Mouse (Mus musculus) hindbrain, postnatal 0 days (tissue): ENCODE data around the gene Caprin1. TPM values are rescaled to one million over a fixed set of nuclear protein-coding genes. Genes with fewer than 3 reads are reported as not detected.

Source experiments
- ATAC-seq: fragments of 200-750 bp; cut with Nextera tagmentation; 2 replicates; pipeline ENCODE4 v1.8.0; 2017; ENCODE audit warnings: mild to moderate bottlenecking, moderate TSS enrichment, moderate library complexity
- DNase-seq: peaks from one replicate; pipeline ENCODE4 v3.0.0-alpha.2; 2015; ENCODE audit warnings: low spot score
- H3K27ac ChIP-seq: fragments of 300-500 bp; sonication (generic); 2 replicates; pipeline ENCODE4 v1.5.1; 2014; ENCODE audit warnings: mild to moderate bottlenecking
- H3K27me3 ChIP-seq: fragments of 300-500 bp; sonication (generic); 2 replicates; pipeline ENCODE4 v1.6.1; 2014; ENCODE audit warnings: low read length, mixed read lengths; ENCODE audit not compliant: insufficient read depth
- H3K36me3 ChIP-seq: fragments of 300-500 bp; sonication (generic); 2 replicates; pipeline ENCODE4 v1.6.1; 2014; ENCODE audit warnings: low read length, mixed read lengths; ENCODE audit not compliant: insufficient read depth
- H3K4me1 ChIP-seq: fragments of 300-500 bp; sonication (generic); 2 replicates; pipeline ENCODE4 v1.6.1; 2014; ENCODE audit warnings: antibody characterized with exemption, low read length, mixed read lengths; ENCODE audit not compliant: insufficient read depth
- H3K4me2 ChIP-seq: fragments of 300-500 bp; sonication (generic); 2 replicates; pipeline ENCODE4 v1.6.1; 2014; ENCODE audit warnings: low read depth, mild to moderate bottlenecking, low read length, moderate library complexity, mixed read lengths
- H3K4me3 ChIP-seq: fragments of 300-500 bp; sonication (generic); 2 replicates; pipeline ENCODE4 v1.5.1; 2014; ENCODE audit warnings: low read length
- H3K9ac ChIP-seq: fragments of 300-500 bp; sonication (generic); replicated peaks from 2 replicates; pipeline ENCODE4 v1.6.1; 2014; ENCODE audit warnings: mild to moderate bottlenecking, low read length, moderate library complexity, mixed read lengths
- H3K9me3 ChIP-seq: fragments of 300-500 bp; sonication (generic); 2 replicates; pipeline ENCODE4 v1.6.1; 2016; ENCODE audit warnings: low read length, mixed read lengths
- CTCF ChIP-seq: IDR thresholded peaks from 2 replicates; pipeline ENCODE4 v1.5.1; 2016; ENCODE audit warnings: antibody characterized with exemption, control low read depth, low read depth
- WGBS: fragments of 180-500 bp; shearing (Covaris S2); extraction: QIAGEN DNeasy Blood & Tissue Kit; methylation state at CpG from one replicate; pipeline ENCODE4 v1.1.7; 2014; 5-methylcytosine and 5-hydroxymethylcytosine counted together
- polyA plus RNA-seq: library from polyadenylated mRNA; unstranded; fragments of >200 nt; fragmentation: Nextera tagmentation; extraction: Ambion mirVana; gene quantifications from 2 replicates; pipeline ENCODE4 v1.2.1, GENCODE M21; 2015
- total RNA-seq: library from RNA; depleted of rRNA; stranded (reverse); fragments of >200 nt; gene quantifications from 2 replicates; pipeline ENCODE4 v1.2.3, GENCODE M21; 2014

Caprin1 gene
- total and polyA plus RNA-seq, 2 experiments from 2014 or later: 210 to 296 TPM

DNA sequence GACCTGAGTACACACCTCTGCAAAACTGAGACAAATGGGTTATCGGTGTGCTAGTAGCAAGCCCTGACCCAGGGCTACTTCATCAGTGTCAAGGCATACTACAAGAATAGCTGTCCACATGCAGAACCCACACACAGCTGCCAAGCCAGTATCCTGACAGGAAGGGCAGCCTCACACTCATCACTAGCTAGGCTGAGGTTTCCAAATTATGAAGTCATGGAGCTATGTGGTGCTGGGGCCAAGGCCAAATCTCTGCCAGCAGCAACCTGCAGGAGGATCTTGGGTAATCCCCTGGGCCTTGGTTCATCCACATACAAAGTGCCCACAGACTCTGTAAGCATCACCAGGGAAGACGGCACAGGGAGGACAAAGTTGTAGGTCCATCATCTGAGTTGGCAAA, 53.9 kb downstream of the Caprin1 start:
- H3K9ac ChIP-seq: no peak overlapping the region
- no peaks in the 10 kb centered on the region for H3K9me3 ChIP-seq
- H3K27ac ChIP-seq: no peak overlapping the region
- H3K27me3 ChIP-seq: no peaks in the 10 kb centered on the region
- DNase-seq: no peak
- no peak for ATAC-seq
- H3K4me3 ChIP-seq: no peak overlapping the region
- H3K36me3 ChIP-seq: peaks cover 44% of the 10 kb centered on the region; the same call in 1 of the 2 replicates
- no peak for TF ChIP-seq CTCF
- no peak overlapping the region for H3K4me2 ChIP-seq
- WGBS: 80% methylated on average over 2 of the region's 2 CpGs
- no peaks in the 10 kb centered on the region for H3K4me1 ChIP-seq

DNA sequence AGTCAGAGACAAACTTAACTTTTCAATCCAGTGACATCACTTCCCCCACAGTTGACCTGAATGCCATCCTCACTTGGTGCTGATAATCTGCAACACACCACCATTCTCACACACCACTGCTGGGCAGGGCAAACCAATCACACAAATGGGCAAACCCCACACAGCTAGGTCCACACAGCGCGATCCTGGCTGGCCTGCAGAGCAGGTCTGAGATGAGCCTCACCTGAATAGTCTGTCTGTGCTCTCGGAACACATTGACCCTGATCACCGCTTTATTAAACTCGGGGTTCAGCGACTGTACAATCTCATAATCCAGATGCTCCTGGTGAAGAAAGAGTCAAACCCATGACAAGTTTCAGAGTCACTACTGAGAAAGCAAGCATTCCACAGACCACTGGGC, 54.6 kb downstream of the Caprin1 start:
- DNase-seq (no peak), ATAC-seq (no peak)
- H3K36me3 ChIP-seq: peaks cover 38% of the 10 kb centered on the region; the same call in 1 of the 2 replicates
- H3K27me3 ChIP-seq: no peaks in the 10 kb centered on the region
- no peaks in the 10 kb centered on the region for H3K9me3 ChIP-seq
- H3K4me1 ChIP-seq: no peaks in the 10 kb centered on the region
- H3K4me3 ChIP-seq: no peak overlapping the region
- H3K9ac ChIP-seq: no peak overlapping the region
- 96% methylated on average over 6 of the region's 6 CpGs for WGBS
- no peak overlapping the region for H3K27ac ChIP-seq
- TF ChIP-seq CTCF: no peak
- no peak overlapping the region for H3K4me2 ChIP-seq

DNA sequence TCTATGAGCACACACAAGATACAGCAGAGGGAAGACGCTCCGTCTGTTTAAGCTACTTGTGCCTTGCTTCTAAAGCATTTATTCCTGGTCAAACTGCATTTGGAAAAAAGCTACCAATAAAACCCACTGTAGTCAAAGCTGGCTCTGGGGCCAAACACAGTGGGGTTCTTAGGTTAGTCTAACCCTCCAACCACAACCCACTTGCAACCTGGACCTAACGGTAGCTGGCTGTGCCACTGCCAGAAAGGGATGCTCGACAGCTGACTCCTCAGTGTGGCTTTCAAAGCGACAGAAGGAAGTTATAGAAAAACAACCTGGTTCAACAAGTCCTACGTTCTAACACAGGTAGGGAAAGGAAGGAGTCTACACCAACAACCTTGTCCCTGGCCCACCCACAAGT, 66.0 kb downstream of the Caprin1 start:
- no peaks in the 10 kb centered on the region for H3K27me3 ChIP-seq
- no peak overlapping the region for H3K4me3 ChIP-seq
- H3K27ac ChIP-seq: no peak overlapping the region
- ATAC-seq (no peak), DNase-seq (no peak)
- no peak for TF ChIP-seq CTCF
- no peaks in the 10 kb centered on the region for H3K9me3 ChIP-seq
- H3K9ac ChIP-seq: no peak overlapping the region
- 84% methylated on average over 6 of the region's 6 CpGs for WGBS
- H3K4me1 ChIP-seq: no peaks in the 10 kb centered on the region
- no peak overlapping the region for H3K4me2 ChIP-seq
- H3K36me3 ChIP-seq: peaks cover 34% of the 10 kb centered on the region

DNA sequence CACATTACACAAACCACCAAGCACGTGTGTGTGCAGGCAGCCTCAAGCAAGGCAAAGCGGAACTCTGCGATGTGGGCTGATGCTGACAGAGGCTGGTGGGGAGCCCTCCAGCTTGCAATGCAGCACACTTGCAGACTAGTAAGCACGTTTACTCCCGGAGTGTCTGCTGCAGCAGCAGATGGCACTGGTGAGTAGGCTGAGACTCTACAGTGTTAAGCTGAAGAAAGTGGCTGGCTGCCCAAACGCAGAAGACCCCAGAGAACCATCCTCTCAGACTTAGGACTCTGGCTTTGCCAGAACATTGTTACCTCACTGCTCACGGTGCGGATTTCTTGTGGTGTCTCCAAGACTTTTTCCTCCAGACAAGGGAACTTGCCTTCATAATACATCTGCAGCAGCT, 66.5 kb downstream of the Caprin1 start:
- no peaks in the 10 kb centered on the region for H3K9me3 ChIP-seq
- no peak overlapping the region for H3K4me2 ChIP-seq
- 69% methylated on average over 8 of the region's 8 CpGs for WGBS
- DNase-seq (peak; percentile 71), ATAC-seq (peak; percentile 75)
- H3K4me3 ChIP-seq: no peak overlapping the region
- no peaks in the 10 kb centered on the region for H3K4me1 ChIP-seq
- no peak overlapping the region for H3K27ac ChIP-seq
- H3K9ac ChIP-seq: no peak overlapping the region
- peak; percentile 59 for TF ChIP-seq CTCF
- no peaks in the 10 kb centered on the region for H3K27me3 ChIP-seq
- H3K36me3 ChIP-seq: peaks cover 37% of the 10 kb centered on the region

DNA sequence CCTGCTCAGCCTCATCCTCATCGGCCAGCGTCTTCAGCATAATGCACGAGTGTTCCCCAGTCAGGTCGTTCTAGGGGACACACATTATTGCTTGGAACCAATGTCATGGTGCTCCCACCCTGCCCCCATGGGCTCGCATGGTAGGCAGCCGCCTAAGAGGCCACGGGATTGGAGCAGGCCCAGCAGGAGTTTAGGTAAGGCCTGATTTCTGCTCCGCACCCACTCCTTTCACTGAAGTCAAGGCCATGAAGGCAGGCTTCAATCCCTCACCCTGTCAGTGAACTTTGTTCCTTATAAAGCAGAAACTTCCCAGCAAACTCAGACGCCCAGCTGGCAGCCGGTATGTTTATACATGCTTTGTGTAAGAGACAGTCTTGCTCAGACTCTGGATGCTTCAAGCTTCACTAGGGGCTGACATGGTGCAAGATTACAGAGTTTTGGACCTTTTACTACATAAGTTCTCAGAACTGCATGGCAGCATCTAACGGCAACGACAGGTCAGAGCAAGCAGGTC, 69.4 kb downstream of the Caprin1 start:
- no peaks in the 10 kb centered on the region for H3K4me1 ChIP-seq
- H3K36me3 ChIP-seq: peaks cover 45% of the 10 kb centered on the region
- 80% methylated on average over 12 of the region's 12 CpGs for WGBS

DNA sequence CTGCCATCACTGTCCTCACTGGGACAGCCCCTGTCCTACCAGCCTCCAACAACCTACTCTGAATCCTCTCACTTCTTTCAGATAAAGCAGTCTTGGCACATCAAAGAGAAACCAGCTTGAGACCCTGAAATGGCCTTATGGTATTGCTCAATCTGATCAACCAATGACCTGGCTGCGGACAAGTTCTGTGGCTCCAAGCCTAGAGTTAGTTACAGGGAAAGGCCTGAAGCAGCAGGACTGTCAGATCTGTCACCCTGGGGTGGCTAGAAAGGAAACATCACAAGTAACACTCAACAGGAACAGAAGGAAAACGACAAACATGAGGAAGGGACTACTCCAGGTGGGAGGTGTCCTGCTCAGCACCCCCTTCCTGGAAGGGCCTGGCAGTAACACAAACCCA, 72.9 kb downstream of the Caprin1 start:
- Histone ChIP-seq H3K4me1 (no peaks in the 10 kb centered on the region), H3K9me3 (no peaks in the 10 kb centered on the region), H3K27ac (no peak overlapping the region), H3K9ac (no peak overlapping the region), H3K4me2 (no peak overlapping the region), H3K36me3 (peaks cover 45% of the 10 kb centered on the region), H3K4me3 (no peak overlapping the region), H3K27me3 (no peaks in the 10 kb centered on the region)
- WGBS: 87% methylated on average over 2 of the region's 2 CpGs
- no peak for TF ChIP-seq CTCF
- ATAC-seq (no peak), DNase-seq (no peak)

More for the DNA sequence above, 69.4 kb downstream of the Caprin1 start:
- no peak overlapping the region for H3K4me2 ChIP-seq
- H3K9ac ChIP-seq: no peak overlapping the region
- ATAC-seq (no peak), DNase-seq (no peak)
- no peak overlapping the region for H3K27ac ChIP-seq
- TF ChIP-seq CTCF: no peak
- no peaks in the 10 kb centered on the region for H3K27me3 ChIP-seq
- no peaks in the 10 kb centered on the region for H3K9me3 ChIP-seq
- H3K4me3 ChIP-seq: no peak overlapping the region

DNA sequence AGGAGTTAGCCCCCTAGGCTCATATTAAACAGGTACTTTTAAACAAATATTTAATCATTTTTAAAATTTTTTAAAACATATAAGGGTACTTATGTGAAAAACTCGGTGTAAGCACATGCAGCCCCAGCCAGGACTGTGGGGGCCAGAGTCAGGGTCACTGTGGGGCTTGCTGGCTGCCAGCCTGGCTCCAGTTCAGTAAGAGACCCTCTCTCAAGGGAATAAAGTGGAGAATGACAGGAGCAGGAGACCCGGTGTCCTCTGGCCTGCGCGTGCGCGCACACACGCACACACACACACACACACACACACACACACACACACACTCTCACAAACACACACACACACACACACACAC, 78.2 kb downstream of the Caprin1 start:
- no peaks in the 10 kb centered on the region for H3K4me1 ChIP-seq
- H3K36me3 ChIP-seq: peaks cover 23% of the 10 kb centered on the region; the same call in 1 of the 2 replicates
- H3K4me2 ChIP-seq: no peak overlapping the region
- 90% methylated on average over 7 of the region's 7 CpGs for WGBS
- ATAC-seq (peak; percentile 44; the same call in 1 of the 2 replicates), DNase-seq (no peak)
- H3K4me3 ChIP-seq: no peak overlapping the region
- TF ChIP-seq CTCF: no peak
- no peak overlapping the region for H3K27ac ChIP-seq
- H3K27me3 ChIP-seq: no peaks in the 10 kb centered on the region
- H3K9ac ChIP-seq: no peak overlapping the region
- no peaks in the 10 kb centered on the region for H3K9me3 ChIP-seq
